Mouse (Mus musculus) CH12.LX (cell line): ENCODE data around the gene Raph1. TPM values are rescaled to one million over a fixed set of nuclear protein-coding genes. Genes with fewer than 3 reads are reported as not detected.

Experiments
- DNase-seq: peaks from one replicate; pipeline ENCODE4 v3.0.0-alpha.2; 2013; ENCODE audit errors: extremely low read depth
- H3K27ac ChIP-seq: 2 replicates; pipeline ENCODE4 v1.5.1; 2012; ENCODE audit warnings: low read depth, mild to moderate bottlenecking, control low read depth, moderate library complexity; ENCODE audit not compliant: insufficient read depth
- H3K27me3 ChIP-seq: replicated peaks from 2 replicates; pipeline ENCODE3; 2012; ENCODE audit warnings: inconsistent platforms
- H3K36me3 ChIP-seq, 2 experiments: replicated peaks in 1 of 2; 2 replicates each; pipeline versions ENCODE3 to v1.6.1; 2012; ENCODE audit warnings: inconsistent platforms in 1 of 2, low read length in 1 of 2, mild to moderate bottlenecking in 1 of 2, mixed read lengths in 1 of 2, moderate library complexity in 1 of 2; ENCODE audit not compliant: control insufficient read depth in 1 of 2, insufficient read depth in 1 of 2
- H3K4me1 ChIP-seq, 2 experiments: 2 replicates each; pipeline ENCODE4 v1.6.1; 2012; ENCODE audit warnings: inconsistent platforms in 1 of 2, moderate library complexity in 1 of 2; ENCODE audit not compliant: insufficient read depth in 2 of 2, control insufficient read depth in 1 of 2
- H3K4me2 ChIP-seq: 2 replicates; pipeline ENCODE4 v1.6.1; 2012; ENCODE audit warnings: low read depth, mild to moderate bottlenecking, control low read depth; ENCODE audit not compliant: poor library complexity, insufficient read depth, severe bottlenecking
- H3K4me3 ChIP-seq, 3 experiments: fragments of 150-350 bp in 1 of 3; sonication (generic) in 1 of 3; replicated peaks in 1 of 3; 2 replicates each; pipeline versions ENCODE3 to v1.5.1; 2011 to 2012; ENCODE audit warnings: low read depth in 2 of 3, low read length in 2 of 3, mild to moderate bottlenecking in 2 of 3, moderate library complexity in 2 of 3, control low read depth in 1 of 3, improper control_type of control experiment in 1 of 3, inconsistent platforms in 1 of 3, mixed read lengths in 1 of 3; ENCODE audit not compliant: poor library complexity in 1 of 3
- H3K79me2 ChIP-seq: replicated peaks from 2 replicates; pipeline ENCODE4 v1.6.1; 2012; ENCODE audit warnings: mild to moderate bottlenecking, moderate library complexity; ENCODE audit not compliant: control insufficient read depth, poor library complexity, insufficient read depth, severe bottlenecking; ENCODE audit errors: extremely low read depth
- H3K9ac ChIP-seq: 2 replicates; pipeline ENCODE4 v1.6.1; 2012; ENCODE audit warnings: low read depth, mild to moderate bottlenecking, control low read depth, moderate library complexity; ENCODE audit not compliant: insufficient read depth
- H3K9me3 ChIP-seq: replicated peaks from 2 replicates; pipeline ENCODE3; 2012; ENCODE audit warnings: low read length, inconsistent platforms, mixed read lengths
- CHD1 ChIP-seq: IDR thresholded peaks from 2 replicates; pipeline ENCODE4 v1.6.1; 2012; ENCODE audit warnings: low read depth, low read length, improper control_type of control experiment, inconsistent platforms
- CHD2 ChIP-seq: IDR thresholded peaks from 2 replicates; pipeline ENCODE4 v1.6.1; 2011; ENCODE audit warnings: low read length, improper control_type of control experiment
- EP300 ChIP-seq: IDR thresholded peaks from 2 replicates; pipeline ENCODE4 v1.6.1; 2011; ENCODE audit warnings: low read length, improper control_type of control experiment
- ETS1 ChIP-seq: conservative IDR thresholded peaks from 2 replicates; pipeline ENCODE4 v1.6.1; 2012; ENCODE audit warnings: low read depth, mild to moderate bottlenecking, inconsistent platforms, low read length, improper control_type of control experiment, moderate library complexity
- JUND ChIP-seq: conservative IDR thresholded peaks from 2 replicates; pipeline ENCODE4 v1.6.1; 2011; ENCODE audit warnings: low read depth, low read length, improper control_type of control experiment
- MAX ChIP-seq: IDR thresholded peaks from 2 replicates; pipeline ENCODE4 v1.6.1; 2011; ENCODE audit warnings: low read length, improper control_type of control experiment
- MYC ChIP-seq: IDR thresholded peaks from 2 replicates; pipeline ENCODE4 v1.6.1; 2011; ENCODE audit warnings: low read depth, mild to moderate bottlenecking, improper control_type of control experiment, low read length
- NELFE ChIP-seq: IDR thresholded peaks from 2 replicates; pipeline ENCODE4 v1.6.1; 2011; ENCODE audit warnings: low read depth, low read length, improper control_type of control experiment
- PAX5 ChIP-seq: IDR thresholded peaks from 2 replicates; pipeline ENCODE4 v1.6.1; 2012; ENCODE audit warnings: low read length, inconsistent platforms, mixed read lengths
- POLR2A ChIP-seq: IDR thresholded peaks from 2 replicates; pipeline ENCODE4 v1.6.1; 2011; ENCODE audit warnings: low read depth, mild to moderate bottlenecking, improper control_type of control experiment, low read length
- RAD21 ChIP-seq: IDR thresholded peaks from 2 replicates; pipeline ENCODE4 v1.6.1; 2011; ENCODE audit warnings: low read depth, mild to moderate bottlenecking, low read length, improper control_type of control experiment, moderate library complexity
- SMC3 ChIP-seq: IDR thresholded peaks from 2 replicates; pipeline ENCODE4 v1.6.1; 2011; ENCODE audit warnings: low read depth, low read length, improper control_type of control experiment
- TCF12 ChIP-seq: IDR thresholded peaks from 2 replicates; pipeline ENCODE4 v1.6.1; 2014; ENCODE audit warnings: low read depth, mild to moderate bottlenecking, inconsistent platforms, low read length, improper control_type of control experiment
- UBTF ChIP-seq: IDR thresholded peaks from 2 replicates; pipeline ENCODE4 v1.6.1; 2012; ENCODE audit warnings: low read depth, mild to moderate bottlenecking, inconsistent platforms, low read length, improper control_type of control experiment, moderate library complexity
- ZMIZ1 ChIP-seq: IDR thresholded peaks from 2 replicates; pipeline ENCODE4 v1.6.1; 2012; ENCODE audit warnings: low read depth, mild to moderate bottlenecking, inconsistent platforms, low read length, improper control_type of control experiment
- ZNF384 ChIP-seq: IDR thresholded peaks from 2 replicates; pipeline ENCODE4 v1.6.1; 2012; ENCODE audit warnings: low read depth, low read length, improper control_type of control experiment, inconsistent platforms
- dilution Hi-C: fragments of 300-500 bp; cut with MboI; formaldehyde crosslinking; loops from 2 replicates; pipeline ENCODE4 v1.14.3; 2020; ENCODE audit warnings: low sequenced_read_pairs; ENCODE audit not compliant: extremely low pct_unique_long_range_greater_than_20kb, extremely low pct_ligation_motif_present
- in situ Hi-C: fragments of 300-500 bp; cut with MboI; formaldehyde crosslinking; loops from 3 replicates; pipeline ENCODE4 v1.14.3; 2019; ENCODE audit warnings: low sequenced_read_pairs, low pct_ligation_motif_present, low pct_unique_long_range_greater_than_20kb, mixed read lengths
- polyA plus RNA-seq: library from polyadenylated mRNA; unstranded; fragments of >175 nt; gene quantifications from 2 replicates; pipeline ENCODE4 v1.2.1, GENCODE M21; 2012; ENCODE audit warnings: low read depth; ENCODE audit not compliant: insufficient read length
- total RNA-seq, 2 experiments: library from RNA; depleted of rRNA; stranded (reverse); fragments of 300-350 nt in 1 of 2; fragments of >200 nt in 1 of 2; gene quantifications; 2 replicates each; pipeline ENCODE4 v1.2.3; 2012 to 2014

Gene Raph1
- total and polyA plus RNA-seq, 3 experiments, result 3.7 to 7.6 (median 5.7) TPM

GRCm38 (mm10) chr1:60563021-60563420, 3.9 kb downstream of the Raph1 start:
- TF ChIP-seq POLR2A, result no peak
- TF ChIP-seq UBTF, result no peak
- no peak for TF ChIP-seq MAX
- no peak overlapping the region for H3K27ac ChIP-seq
- no peak overlapping the region for H3K4me3 ChIP-seq
- peaks cover 2 to 10% of the 10 kb centered on the region in 2 experiments; a peak in 3 of 4 replicates for H3K4me1 ChIP-seq
- H3K36me3 ChIP-seq, result peaks cover 4 to 12% of the 10 kb centered on the region in 2 experiments
- H3K4me2 ChIP-seq, result no peak overlapping the region
- DNase-seq, result no peak
- in situ Hi-C loops, result loop anchor here (25.0 kb wide), 1 partner anchor 249 kb away; no protein-coding TSS in a partner anchor
- peaks cover 4% of the 10 kb centered on the region for H3K27me3 ChIP-seq
- dilution Hi-C loops, result no loop called here
- peaks cover 11% of the 10 kb centered on the region for H3K79me2 ChIP-seq
- no peak overlapping the region for H3K9ac ChIP-seq
- H3K9me3 ChIP-seq, result peaks cover 10% of the 10 kb centered on the region

GRCm38 (mm10) chr1:60543681-60544080, 23.2 kb downstream of the Raph1 start:
- TF ChIP-seq RAD21, result no peak
- TF ChIP-seq TCF12, result no peak
- no peak for TF ChIP-seq JUND
- no peak for TF ChIP-seq EP300
- no peak for TF ChIP-seq ZNF384
- no peak for TF ChIP-seq NELFE
- no peak for TF ChIP-seq CHD2
- no peak for TF ChIP-seq MAX
- no peak for TF ChIP-seq UBTF
- no peak for TF ChIP-seq CHD1
- no peak for TF ChIP-seq PAX5
- no peak for TF ChIP-seq MYC
- no peak for TF ChIP-seq SMC3
- TF ChIP-seq ZMIZ1, result no peak
- no peak for TF ChIP-seq ETS1
- no peak overlapping the region for H3K9ac ChIP-seq
- dilution Hi-C loops (no loop called here), in situ Hi-C loops (no loop called here)
- peaks cover 5% of the 10 kb centered on the region for H3K9me3 ChIP-seq
- peaks cover 0 to 5% of the 10 kb centered on the region in 2 experiments for H3K36me3 ChIP-seq
- no peak overlapping the region for H3K4me3 ChIP-seq
- H3K4me2 ChIP-seq, result no peak overlapping the region
- H3K4me1 ChIP-seq, result peaks cover 0 to 5% of the 10 kb centered on the region in 2 experiments; a peak in 1 of 4 replicates
- H3K79me2 ChIP-seq, result no peaks in the 10 kb centered on the region; the same call in 1 of the 2 replicates
- no peak for DNase-seq
- H3K27ac ChIP-seq, result no peak overlapping the region
- no peaks in the 10 kb centered on the region for H3K27me3 ChIP-seq
